8 mouse cellular contexts compared by ENCODE assay signal in the genomic region with DNA sequence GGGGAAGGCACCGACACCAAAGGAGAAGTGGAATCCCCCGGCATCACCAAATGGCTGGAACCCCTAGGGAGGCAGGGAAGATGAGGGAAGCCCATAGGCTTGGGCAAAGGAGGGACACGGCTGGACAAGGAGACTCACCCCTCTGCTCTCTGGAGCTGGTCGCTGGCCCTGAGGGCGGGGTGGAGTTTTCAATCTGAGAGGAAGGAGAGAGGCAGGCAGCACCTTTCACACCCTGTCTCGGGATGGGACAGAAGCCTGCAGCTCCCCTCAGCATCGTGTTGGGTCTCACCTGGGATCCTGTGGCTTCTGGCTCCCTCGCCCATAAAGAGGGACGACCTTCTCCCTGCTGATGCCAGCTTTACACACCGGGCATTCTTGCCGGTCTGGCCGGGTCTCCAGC. TPM values are rescaled to one million over a fixed set of nuclear protein-coding genes. Genes with fewer than 3 reads are reported as not detected.
DNase-seq lines count a peak whose midpoint lies in the region; ATAC-seq and TF ChIP-seq lines count a peak whose summit lies in the region.

No protein-coding gene starts in this region.

- H3K27ac ChIP-seq in heart, embryonic 13.5 days (replicated peaks) = no peak overlapping the region
- no peak overlapping the region for H3K27ac ChIP-seq in neural tube, embryonic 11.5 days (ENCODE audit: low read depth, low read length)
- H3K27ac ChIP-seq in hindbrain, postnatal 0 days = no peak overlapping the region
- no peak overlapping the region for H3K27ac ChIP-seq in neural tube, embryonic 13.5 days (replicated peaks)

- H3K27me3 ChIP-seq in heart, embryonic 13.5 days (replicated peaks) = no peaks in the 10 kb centered on the region
- H3K27me3 ChIP-seq in neural tube, embryonic 11.5 days (ENCODE audit: control insufficient read depth, insufficient read depth, low read length) = no peaks in the 10 kb centered on the region
- H3K27me3 ChIP-seq in hindbrain, postnatal 0 days (ENCODE audit: insufficient read depth, low read length) = no peaks in the 10 kb centered on the region
- H3K27me3 ChIP-seq in neural tube, embryonic 13.5 days = no peaks in the 10 kb centered on the region

- no peak for TF ChIP-seq CTCF in hindbrain, postnatal 0 days (IDR thresholded peaks at IDR 0.05; ENCODE audit: low read depth)

- no peak for ATAC-seq in heart, embryonic 13.5 days (ENCODE audit: extremely low read depth, insufficient number of reproducible peaks, low FRiP score, low TSS enrichment)
- no peak for ATAC-seq in neural tube, embryonic 11.5 days (ENCODE audit: insufficient read depth, low FRiP score, low TSS enrichment)
- ATAC-seq in hindbrain, postnatal 0 days = no peak
- no peak for ATAC-seq in neural tube, embryonic 13.5 days (ENCODE audit: low read depth)

- no peak overlapping the region for H3K9ac ChIP-seq in heart, embryonic 13.5 days
- no peak overlapping the region for H3K9ac ChIP-seq in neural tube, embryonic 11.5 days (ENCODE audit: low read length)
- no peak overlapping the region; the same call in 1 of the 2 replicates for H3K9ac ChIP-seq in hindbrain, postnatal 0 days (replicated peaks; ENCODE audit: low read length)
- H3K9ac ChIP-seq in neural tube, embryonic 13.5 days = no peak overlapping the region

- H3K36me3 ChIP-seq in heart, embryonic 13.5 days = peaks cover 25% of the 10 kb centered on the region
- peaks cover 4% of the 10 kb centered on the region; the same call in 1 of the 2 replicates for H3K36me3 ChIP-seq in neural tube, embryonic 11.5 days (ENCODE audit: control insufficient read depth, insufficient read depth, low read length)
- H3K36me3 ChIP-seq in hindbrain, postnatal 0 days (ENCODE audit: insufficient read depth, low read length) = peaks cover 9% of the 10 kb centered on the region; the same call in 1 of the 2 replicates
- H3K36me3 ChIP-seq in neural tube, embryonic 13.5 days = peaks cover 23% of the 10 kb centered on the region

- H3K4me2 ChIP-seq in heart, embryonic 13.5 days = peak overlapping the region; percentile 95
- H3K4me2 ChIP-seq in neural tube, embryonic 11.5 days (ENCODE audit: low read depth) = peak overlapping the region; percentile 93
- peak overlapping the region; percentile 78; the same call in 1 of the 2 replicates for H3K4me2 ChIP-seq in hindbrain, postnatal 0 days (ENCODE audit: low read depth, low read length)
- H3K4me2 ChIP-seq in neural tube, embryonic 13.5 days = peak overlapping the region; percentile 93

- H3K9me3 ChIP-seq in heart, embryonic 13.5 days = no peaks in the 10 kb centered on the region
- H3K9me3 ChIP-seq in neural tube, embryonic 11.5 days (ENCODE audit: control insufficient read depth, low read length) = no peaks in the 10 kb centered on the region
- no peaks in the 10 kb centered on the region for H3K9me3 ChIP-seq in hindbrain, postnatal 0 days (ENCODE audit: low read length)
- H3K9me3 ChIP-seq in neural tube, embryonic 13.5 days = no peaks in the 10 kb centered on the region

- H3K4me3 ChIP-seq in heart, embryonic 13.5 days = peak overlapping the region; percentile 83; the same call in 1 of the 2 replicates
- 0 out of 2 replicates have a peak overlapping the region, but pooled peaks have one; percentile 68 for H3K4me3 ChIP-seq in neural tube, embryonic 11.5 days (ENCODE audit: low read depth, low read length)
- no peak overlapping the region for H3K4me3 ChIP-seq in hindbrain, postnatal 0 days (ENCODE audit: low read length)
- H3K4me3 ChIP-seq in neural tube, embryonic 13.5 days = peak overlapping the region; percentile 74; the same call in 1 of the 2 replicates

- peaks cover 50% of the 10 kb centered on the region for H3K4me1 ChIP-seq in heart, embryonic 13.5 days
- peaks cover 22% of the 10 kb centered on the region for H3K4me1 ChIP-seq in neural tube, embryonic 11.5 days (ENCODE audit: control insufficient read depth, insufficient read depth, low read length)
- peaks cover 21% of the 10 kb centered on the region for H3K4me1 ChIP-seq in hindbrain, postnatal 0 days (ENCODE audit: insufficient read depth, low read length)
- H3K4me1 ChIP-seq in neural tube, embryonic 13.5 days (replicated peaks) = peaks cover 41% of the 10 kb centered on the region

- 82% methylated on average over 12 of the region's 12 CpGs for WGBS in heart, embryonic 13.5 days
- WGBS in neural tube, embryonic 11.5 days = 91% methylated on average over 12 of the region's 12 CpGs
- 89% methylated on average over 12 of the region's 12 CpGs for WGBS in hindbrain, postnatal 0 days
- 92% methylated on average over 12 of the region's 12 CpGs for WGBS in neural tube, embryonic 13.5 days

- no peak for DNase-seq in heart, adult 8-10 months (ENCODE audit: low spot score)
- DNase-seq in neural tube, embryonic 11.5 days (ENCODE audit: low spot score) = no peak
- no peak for DNase-seq in neural tube, embryonic 10.5 days (ENCODE audit: extremely low spot score, low spot score)
- no peak for DNase-seq in hindbrain, postnatal 0 days (ENCODE audit: low spot score)
- DNase-seq in frontal cortex, postnatal 10 days (ENCODE audit: low spot score in 2 of 2) = no peak
- DNase-seq in layer of hippocampus, postnatal 36 days = no peak

RNA-seq across cellular contexts. Expression of gene Rnf5, which starts 1.7 kb away (rescaled TPM):
- polyA plus RNA-seq in heart, embryonic 13.5 days (2015; fragmentation: Nextera tagmentation; extraction: Ambion mirVana) = 106 and 120 TPM in 2 replicates
- 10 to 100 TPM; 37.4 to 42.5 (median 39.1) TPM for total RNA-seq in heart, adult 8-10 months (2022)
- 177 and 187 TPM in 2 replicates for polyA plus RNA-seq in neural tube, embryonic 11.5 days (2014; fragmentation: Nextera tagmentation; extraction: Ambion mirVana)
- total RNA-seq in hindbrain, postnatal 0 days (2014; rRNA removed) = 61.9 and 65.3 TPM in 2 replicates
- 223 and 233 TPM in 2 replicates for polyA plus RNA-seq in hindbrain, postnatal 0 days (2015; fragmentation: Nextera tagmentation; extraction: Ambion mirVana)
- 260 and 270 TPM in 2 replicates for polyA plus RNA-seq in neural tube, embryonic 13.5 days (2015; fragmentation: Nextera tagmentation; extraction: Ambion mirVana)
- total RNA-seq in layer of hippocampus, postnatal 36 days (2021) = 10 to 100 TPM; 79.4 to 87.3 TPM

RNA-seq across cellular contexts. Expression of gene Agpat1, which starts 2.3 kb away (rescaled TPM):
- 53.6 and 54.2 TPM in 2 replicates for polyA plus RNA-seq in heart, embryonic 13.5 days (2015; fragmentation: Nextera tagmentation; extraction: Ambion mirVana)
- 10 to 100 TPM; 66.5 to 78.4 (median 73.4) TPM for total RNA-seq in heart, adult 8-10 months (2022)
- 83.3 and 91.2 TPM in 2 replicates for polyA plus RNA-seq in neural tube, embryonic 11.5 days (2014; fragmentation: Nextera tagmentation; extraction: Ambion mirVana)
- 306 and 322 TPM in 2 replicates for total RNA-seq in hindbrain, postnatal 0 days (2014; rRNA removed)
- 97.7 and 98.4 TPM in 2 replicates for polyA plus RNA-seq in hindbrain, postnatal 0 days (2015; fragmentation: Nextera tagmentation; extraction: Ambion mirVana)
- 89.5 and 99.6 TPM in 2 replicates for polyA plus RNA-seq in neural tube, embryonic 13.5 days (2015; fragmentation: Nextera tagmentation; extraction: Ambion mirVana)
- total RNA-seq in layer of hippocampus, postnatal 36 days (2021) = 100 to 1,000 TPM; 159 to 169 TPM

RNA-seq across cellular contexts. Expression of gene Ager, which starts 4.1 kb away (rescaled TPM):
- 3.7 and 4.0 TPM in 2 replicates for polyA plus RNA-seq in heart, embryonic 13.5 days (2015; fragmentation: Nextera tagmentation; extraction: Ambion mirVana)
- total RNA-seq in heart, adult 8-10 months (2022) = under 1 TPM in 2 of 4 experiments, not detected in 2; 0.14 to 0.16 TPM
- polyA plus RNA-seq in neural tube, embryonic 11.5 days (2014; fragmentation: Nextera tagmentation; extraction: Ambion mirVana) = 2.3 and 2.4 TPM in 2 replicates
- total RNA-seq in hindbrain, postnatal 0 days (2014; rRNA removed) = 1.8 and 2.0 TPM in 2 replicates
- polyA plus RNA-seq in hindbrain, postnatal 0 days (2015; fragmentation: Nextera tagmentation; extraction: Ambion mirVana) = 1.7 and 2.5 TPM in 2 replicates
- 2.0 and 2.2 TPM in 2 replicates for polyA plus RNA-seq in neural tube, embryonic 13.5 days (2015; fragmentation: Nextera tagmentation; extraction: Ambion mirVana)
- under 1 TPM; 0.60 to 0.94 TPM for total RNA-seq in layer of hippocampus, postnatal 36 days (2021)

RNA-seq across cellular contexts. Expression of gene Pbx2, which starts 10.7 kb away (rescaled TPM):
- polyA plus RNA-seq in heart, embryonic 13.5 days (2015; fragmentation: Nextera tagmentation; extraction: Ambion mirVana) = 7.0 and 7.3 TPM in 2 replicates
- 10 to 100 TPM; 16.0 to 20.6 (median 17.6) TPM for total RNA-seq in heart, adult 8-10 months (2022)
- 17.0 and 17.3 TPM in 2 replicates for polyA plus RNA-seq in neural tube, embryonic 11.5 days (2014; fragmentation: Nextera tagmentation; extraction: Ambion mirVana)
- 63.1 and 67.1 TPM in 2 replicates for total RNA-seq in hindbrain, postnatal 0 days (2014; rRNA removed)
- polyA plus RNA-seq in hindbrain, postnatal 0 days (2015; fragmentation: Nextera tagmentation; extraction: Ambion mirVana) = 6.2 and 7.5 TPM in 2 replicates
- polyA plus RNA-seq in neural tube, embryonic 13.5 days (2015; fragmentation: Nextera tagmentation; extraction: Ambion mirVana) = 9.2 and 10.2 TPM in 2 replicates
- total RNA-seq in layer of hippocampus, postnatal 36 days (2021) = 10 to 100 TPM; 63.0 to 63.9 TPM

RNA-seq across cellular contexts. Expression of gene Gpsm3, which starts 12.2 kb away (rescaled TPM):
- polyA plus RNA-seq in heart, embryonic 13.5 days (2015; fragmentation: Nextera tagmentation; extraction: Ambion mirVana) = 6.8 and 7.0 TPM in 2 replicates
- 1 to 10 TPM; 2.0 to 4.5 (median 3.1) TPM for total RNA-seq in heart, adult 8-10 months (2022)
- 4.0 and 5.1 TPM in 2 replicates for polyA plus RNA-seq in neural tube, embryonic 11.5 days (2014; fragmentation: Nextera tagmentation; extraction: Ambion mirVana)
- 3.4 and 4.8 TPM in 2 replicates for total RNA-seq in hindbrain, postnatal 0 days (2014; rRNA removed)
- polyA plus RNA-seq in hindbrain, postnatal 0 days (2015; fragmentation: Nextera tagmentation; extraction: Ambion mirVana) = 4.8 and 5.4 TPM in 2 replicates
- 4.8 and 5.3 TPM in 2 replicates for polyA plus RNA-seq in neural tube, embryonic 13.5 days (2015; fragmentation: Nextera tagmentation; extraction: Ambion mirVana)
- 1 to 10 TPM; 2.1 to 2.2 TPM for total RNA-seq in layer of hippocampus, postnatal 36 days (2021)
